Mouse (Mus musculus) intestine, embryonic 14.5 days (tissue): ENCODE measurements around the gene Tbx4. TPM values are rescaled to one million over a fixed set of nuclear protein-coding genes. Genes with fewer than 3 reads are reported as not detected.

Source experiments
- ATAC-seq: fragments of 200-750 bp; cut with Nextera tagmentation; replicated peaks from 2 replicates; pipeline ENCODE4 v1.8.0; 2017; ENCODE audit warnings: low read depth, moderate number of reproducible peaks, moderate TSS enrichment, moderate library complexity; ENCODE audit not compliant: low FRiP score, low TSS enrichment
- DNase-seq: peaks from one replicate; pipeline ENCODE4 v3.0.0-alpha.2; 2018; ENCODE audit warnings: low spot score
- H3K27ac ChIP-seq: fragments of 300-500 bp; sonication (generic); 2 replicates; pipeline ENCODE4 v1.5.1; 2014; ENCODE audit warnings: low read depth, mild to moderate bottlenecking, control low read depth
- H3K27me3 ChIP-seq: fragments of 300-500 bp; sonication (generic); replicated peaks from 2 replicates; pipeline ENCODE4 v1.6.1; 2014; ENCODE audit warnings: low read length, control low read depth; ENCODE audit not compliant: control insufficient read depth, insufficient read depth
- H3K36me3 ChIP-seq: fragments of 300-500 bp; sonication (generic); 2 replicates; pipeline ENCODE4 v1.6.1; 2014; ENCODE audit warnings: low read length, control low read depth; ENCODE audit not compliant: control insufficient read depth, insufficient read depth
- H3K4me1 ChIP-seq: fragments of 300-500 bp; sonication (generic); replicated peaks from 2 replicates; pipeline ENCODE4 v1.6.1; 2014; ENCODE audit warnings: low read length, control low read depth, mixed read lengths; ENCODE audit not compliant: control insufficient read depth, insufficient read depth
- H3K4me2 ChIP-seq: fragments of 300-500 bp; sonication (generic); 2 replicates; pipeline ENCODE4 v1.6.1; 2014; ENCODE audit warnings: low read length
- H3K4me3 ChIP-seq: fragments of 300-500 bp; sonication (generic); 2 replicates; pipeline ENCODE4 v1.5.1; 2014; ENCODE audit warnings: low read depth, low read length, control low read depth, mixed read lengths
- H3K9ac ChIP-seq: fragments of 300-500 bp; sonication (generic); 2 replicates; pipeline ENCODE4 v1.6.1; 2014; ENCODE audit warnings: mild to moderate bottlenecking, low read length
- H3K9me3 ChIP-seq: fragments of 300-500 bp; sonication (generic); 2 replicates; pipeline ENCODE4 v1.6.1; 2016; ENCODE audit warnings: low read length, control low read depth; ENCODE audit not compliant: control insufficient read depth
- WGBS: fragments of 180-500 bp; shearing (Covaris S2); extraction: QIAGEN DNeasy Blood & Tissue Kit; methylation state at CpG from one replicate; pipeline ENCODE4 v1.1.7; 2014; 5-methylcytosine and 5-hydroxymethylcytosine counted together
- polyA plus RNA-seq: library from polyadenylated mRNA; unstranded; fragments of >200 nt; fragmentation: Nextera tagmentation; extraction: Ambion mirVana; gene quantifications from 2 replicates; pipeline ENCODE4 v1.2.1, GENCODE M21; 2014

The Tbx4 gene
- polyA plus RNA-seq, 1 experiment from 2014 or later = not detected

DNA sequence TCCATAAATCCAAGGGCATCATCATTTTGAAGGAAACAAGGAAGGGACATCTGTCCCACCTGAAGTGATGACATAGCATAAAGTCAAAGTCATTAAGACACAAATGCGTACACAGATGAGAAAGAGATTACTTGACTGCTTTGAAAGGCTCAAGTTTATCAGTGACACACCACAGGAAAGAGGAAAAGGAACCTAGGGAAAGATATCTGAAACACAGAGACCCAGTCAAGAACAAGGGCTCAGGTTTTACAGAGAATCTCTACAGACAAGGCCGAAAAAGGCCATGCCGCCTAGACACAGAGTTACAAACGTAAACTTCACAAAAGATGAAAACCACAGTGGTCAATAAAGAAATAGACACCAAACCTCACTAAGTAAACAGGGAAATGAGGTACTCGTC is 73.6 kb downstream of the Tbx4 start:
- Histone ChIP-seq H3K9me3 (no peaks in the 10 kb centered on the region), H3K36me3 (no peaks in the 10 kb centered on the region), H3K4me2 (no peak overlapping the region), H3K4me3 (no peak overlapping the region), H3K4me1 (peaks cover 6% of the 10 kb centered on the region; the same call in 1 of the 2 replicates), H3K27ac (no peak overlapping the region), H3K9ac (no peak overlapping the region), H3K27me3 (peaks cover 3% of the 10 kb centered on the region; the same call in 1 of the 2 replicates)
- WGBS = 80% methylated on average over 5 of the region's 5 CpGs
- no peak for ATAC-seq
- no peak for DNase-seq

DNA sequence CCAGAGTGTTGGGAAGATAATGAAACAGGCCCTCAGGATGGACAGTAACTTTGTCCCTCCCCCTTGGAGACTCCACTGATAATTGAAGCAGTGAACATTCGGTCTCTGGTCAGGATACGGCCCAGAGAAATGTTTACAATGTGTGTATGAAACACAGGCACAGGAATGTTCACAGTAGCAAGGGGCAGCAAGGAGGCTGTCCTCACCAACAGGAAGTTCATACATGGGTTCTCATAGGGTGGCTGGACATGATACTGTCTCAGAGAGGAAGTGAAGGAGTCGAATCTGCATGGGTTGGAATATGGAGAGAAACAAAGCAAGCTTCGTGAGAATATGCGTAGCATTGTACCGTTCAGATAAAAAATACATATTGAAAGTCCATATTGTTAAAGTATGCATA is 74.1 kb downstream of the Tbx4 start:
- H3K27me3 ChIP-seq = peaks cover 3% of the 10 kb centered on the region; the same call in 1 of the 2 replicates
- ATAC-seq = no peak
- WGBS = 63% methylated on average over 6 of the region's 6 CpGs
- H3K4me2 ChIP-seq = no peak overlapping the region
- H3K4me3 ChIP-seq = no peak overlapping the region
- no peak overlapping the region for H3K27ac ChIP-seq
- H3K9ac ChIP-seq = no peak overlapping the region
- H3K9me3 ChIP-seq = no peaks in the 10 kb centered on the region
- no peaks in the 10 kb centered on the region for H3K36me3 ChIP-seq
- no peak for DNase-seq
- H3K4me1 ChIP-seq = peaks cover 6% of the 10 kb centered on the region; the same call in 1 of the 2 replicates

DNA sequence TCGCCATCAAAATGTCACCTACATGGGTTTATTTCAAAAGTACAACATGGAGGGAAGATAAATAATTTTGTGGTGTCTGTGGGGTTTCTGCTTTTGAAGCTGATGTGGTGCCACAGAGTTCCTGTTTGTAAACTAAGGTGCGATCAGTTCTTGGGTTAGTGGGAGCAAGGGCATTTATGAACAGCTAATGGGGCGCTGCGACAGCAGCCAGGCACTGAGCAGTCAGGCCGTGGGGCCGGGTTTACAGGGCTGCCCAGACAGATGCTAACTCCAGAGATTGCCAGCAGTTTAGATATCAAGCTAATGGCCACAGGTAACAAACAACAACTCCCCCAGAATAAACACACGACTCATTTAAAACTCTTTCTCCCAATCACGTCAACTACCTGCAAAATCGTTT is 75.3 kb downstream of the Tbx4 start:
- 37% methylated on average over 9 of the region's 9 CpGs for WGBS
- DNase-seq = no peak
- peaks cover 3% of the 10 kb centered on the region; the same call in 1 of the 2 replicates for H3K27me3 ChIP-seq
- no peak overlapping the region for H3K27ac ChIP-seq
- H3K9ac ChIP-seq = no peak overlapping the region
- H3K36me3 ChIP-seq = no peaks in the 10 kb centered on the region
- H3K4me3 ChIP-seq = no peak overlapping the region
- ATAC-seq = no peak
- no peak overlapping the region for H3K4me2 ChIP-seq
- H3K9me3 ChIP-seq = no peaks in the 10 kb centered on the region
- 0 out of 2 replicates have a peak, but pooled peaks cover 6% of the 10 kb centered on the region for H3K4me1 ChIP-seq

Other genes starting within 250 kb of the Tbx4 start
- gene Tbx2, start 53.9 kb upstream of the Tbx4 start, polyA plus RNA-seq = 7.2 and 7.7 TPM in 2 replicates
- gene Gm11444, start 36.1 kb upstream of the Tbx4 start, polyA plus RNA-seq = not detected in 2 replicates